Mouse (Mus musculus) lung, embryonic 15.5 days (tissue): ENCODE measurements around the gene Cnot10. TPM values are rescaled to one million over a fixed set of nuclear protein-coding genes. Genes with fewer than 3 reads are reported as not detected.
A peak's percentile ranks its signal among the peaks of the same experiment; 100 is the strongest.

ENCODE experiments used
- ATAC-seq: fragments of 200-750 bp; cut with Nextera tagmentation; 2 replicates; pipeline ENCODE4 v1.8.0; 2017; ENCODE audit warnings: moderate number of reproducible peaks, borderline replicate concordance; ENCODE audit not compliant: low FRiP score, low TSS enrichment; ENCODE audit errors: extremely low read depth
- H3K27ac ChIP-seq: fragments of 300-500 bp; sonication (generic); 2 replicates; pipeline ENCODE4 v1.5.1; 2015; ENCODE audit warnings: moderate library complexity, mild to moderate bottlenecking, inconsistent platforms
- H3K27me3 ChIP-seq: fragments of 300-500 bp; sonication (generic); 2 replicates; pipeline ENCODE4 v1.6.1; 2015; ENCODE audit warnings: inconsistent platforms
- H3K36me3 ChIP-seq: fragments of 300-500 bp; sonication (generic); 2 replicates; pipeline ENCODE4 v1.6.1; 2015; ENCODE audit warnings: inconsistent platforms
- H3K4me1 ChIP-seq: fragments of 300-500 bp; sonication (generic); 2 replicates; pipeline ENCODE4 v1.6.1; 2015; ENCODE audit warnings: inconsistent platforms
- H3K4me2 ChIP-seq: fragments of 300-500 bp; sonication (generic); 2 replicates; pipeline ENCODE4 v1.6.1; 2015; ENCODE audit warnings: inconsistent platforms, mild to moderate bottlenecking, moderate library complexity
- H3K4me3 ChIP-seq: fragments of 300-500 bp; sonication (generic); 2 replicates; pipeline ENCODE4 v1.5.1; 2015; ENCODE audit warnings: mild to moderate bottlenecking, inconsistent platforms
- H3K9ac ChIP-seq: fragments of 300-500 bp; sonication (generic); 2 replicates; pipeline ENCODE4 v1.6.1; 2015; ENCODE audit warnings: inconsistent platforms
- H3K9me3 ChIP-seq: fragments of 300-500 bp; sonication (generic); 2 replicates; pipeline ENCODE4 v1.6.1; 2016; ENCODE audit warnings: inconsistent platforms
- WGBS: fragments of 180-500 bp; shearing (Covaris S2); methylation state at CpG from one replicate; pipeline ENCODE4 v1.1.7; 2015; 5-methylcytosine and 5-hydroxymethylcytosine counted together
- polyA plus RNA-seq: library from polyadenylated mRNA; unstranded; fragments of >200 nt; fragmentation: Nextera tagmentation; extraction: Ambion mirVana; gene quantifications from 2 replicates; pipeline ENCODE4 v1.2.1, GENCODE M21; 2015

The Cnot10 gene
- polyA plus RNA-seq, 1 experiment from 2014 or later, result 65.3 TPM

DNA sequence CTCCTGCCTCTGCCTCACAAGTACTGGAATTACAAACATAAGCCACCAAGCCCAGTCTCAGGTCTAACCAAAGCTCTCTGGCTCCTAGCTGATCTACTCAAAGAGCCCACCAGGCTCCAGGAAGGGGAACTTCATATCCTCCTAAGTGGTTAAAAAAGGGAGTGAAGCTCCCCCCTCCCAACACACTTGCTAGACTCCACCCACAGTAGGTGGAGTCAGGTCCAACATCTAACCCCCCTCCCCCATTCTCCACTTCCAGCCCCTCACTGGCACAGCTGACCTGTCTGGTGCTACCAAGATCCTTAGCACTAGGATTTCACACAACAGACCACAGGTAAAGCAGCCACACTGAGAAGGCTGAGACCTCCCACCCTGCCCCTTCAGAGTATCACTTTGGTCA, 86.2 kb downstream of the Cnot10 start:
- H3K27ac ChIP-seq, result peak overlapping the region; percentile 41

DNA sequence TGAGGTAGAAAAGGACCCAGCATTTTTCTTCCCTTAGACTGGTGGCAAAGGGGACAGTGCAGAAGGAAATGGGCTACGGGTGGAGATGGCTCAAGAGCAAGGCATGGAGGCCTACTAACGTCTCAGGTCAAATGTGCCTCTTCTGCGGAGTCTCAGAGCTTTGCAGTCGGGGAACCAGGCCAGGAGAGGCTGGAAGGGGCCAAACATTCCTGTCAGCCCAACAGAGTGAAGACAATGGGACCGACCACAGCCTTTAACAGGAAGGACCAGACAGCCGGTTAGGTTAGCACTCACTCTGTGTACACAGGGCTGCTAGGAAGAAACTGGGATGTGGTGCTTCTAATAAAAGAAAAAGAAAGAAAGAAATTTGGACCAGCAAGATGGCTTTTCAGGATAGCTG, 90.0 kb downstream of the Cnot10 start:
- Histone ChIP-seq H3K9ac (no peak overlapping the region), H3K4me2 (no peak overlapping the region), H3K4me3 (no peak overlapping the region), H3K9me3 (no peaks in the 10 kb centered on the region), H3K27ac (peak overlapping the region; percentile 20), H3K27me3 (no peaks in the 10 kb centered on the region), H3K4me1 (peaks cover 81% of the 10 kb centered on the region), H3K36me3 (no peaks in the 10 kb centered on the region)
- WGBS, result 14% methylated on average over 6 of the region's 6 CpGs
- ATAC-seq, result no peak

More for the DNA sequence above, 86.2 kb downstream of the Cnot10 start:
- no peak overlapping the region for H3K9ac ChIP-seq
- no peaks in the 10 kb centered on the region for H3K27me3 ChIP-seq
- no peaks in the 10 kb centered on the region for H3K9me3 ChIP-seq
- no peaks in the 10 kb centered on the region for H3K36me3 ChIP-seq
- no peak overlapping the region for H3K4me2 ChIP-seq
- ATAC-seq, result no peak
- no peak overlapping the region for H3K4me3 ChIP-seq
- H3K4me1 ChIP-seq, result peaks cover 64% of the 10 kb centered on the region

DNA sequence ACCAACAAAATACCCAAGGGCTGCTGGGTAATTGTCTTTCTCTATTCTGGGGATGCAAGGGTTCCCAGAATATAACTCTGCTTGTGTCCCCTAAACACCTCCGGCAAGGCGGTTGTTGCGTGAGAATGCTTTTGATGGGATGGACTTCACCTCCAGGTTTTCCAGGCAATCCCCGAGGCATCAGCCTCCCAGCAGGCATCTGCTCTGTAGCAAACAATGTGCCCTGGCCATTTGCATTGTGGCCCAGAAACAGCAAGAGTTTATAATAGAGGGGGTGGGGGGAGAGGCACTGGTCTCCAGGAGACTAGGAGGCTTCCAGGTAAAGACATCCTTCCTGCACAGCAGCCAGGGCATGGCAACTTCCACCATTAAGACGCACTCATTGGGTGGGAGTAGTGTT, 90.9 kb downstream of the Cnot10 start:
- H3K9ac ChIP-seq, result no peak overlapping the region
- no peak for ATAC-seq
- no peaks in the 10 kb centered on the region for H3K9me3 ChIP-seq
- H3K4me2 ChIP-seq, result no peak overlapping the region
- H3K27me3 ChIP-seq, result no peaks in the 10 kb centered on the region
- 40% methylated on average over 5 of the region's 5 CpGs for WGBS
- H3K36me3 ChIP-seq, result no peaks in the 10 kb centered on the region
- peak overlapping the region; percentile 87; the same call in 1 of the 2 replicates for H3K27ac ChIP-seq
- H3K4me1 ChIP-seq, result peaks cover 82% of the 10 kb centered on the region
- H3K4me3 ChIP-seq, result no peak overlapping the region

DNA sequence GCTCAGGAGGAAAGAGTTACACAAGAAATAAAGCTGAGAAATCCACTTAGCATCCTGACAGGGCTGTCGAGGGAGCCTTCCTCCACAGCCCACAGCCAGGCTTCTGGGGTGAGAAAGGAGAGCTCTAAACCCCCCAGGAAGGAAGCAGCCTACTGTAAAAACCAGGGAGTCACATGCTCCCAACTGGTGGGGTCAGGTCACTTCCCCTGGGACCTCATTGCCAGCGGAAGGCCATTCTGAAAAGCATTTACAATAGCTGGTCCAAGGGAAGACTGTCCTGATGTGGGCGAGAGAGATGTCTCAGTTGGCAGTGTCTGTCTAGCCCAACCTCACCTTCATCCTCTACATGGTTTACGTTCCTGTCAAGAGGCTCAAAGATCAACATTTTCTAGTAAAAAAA, 91.5 kb downstream of the Cnot10 start:
- ATAC-seq, result no peak
- no peaks in the 10 kb centered on the region for H3K27me3 ChIP-seq

DNA sequence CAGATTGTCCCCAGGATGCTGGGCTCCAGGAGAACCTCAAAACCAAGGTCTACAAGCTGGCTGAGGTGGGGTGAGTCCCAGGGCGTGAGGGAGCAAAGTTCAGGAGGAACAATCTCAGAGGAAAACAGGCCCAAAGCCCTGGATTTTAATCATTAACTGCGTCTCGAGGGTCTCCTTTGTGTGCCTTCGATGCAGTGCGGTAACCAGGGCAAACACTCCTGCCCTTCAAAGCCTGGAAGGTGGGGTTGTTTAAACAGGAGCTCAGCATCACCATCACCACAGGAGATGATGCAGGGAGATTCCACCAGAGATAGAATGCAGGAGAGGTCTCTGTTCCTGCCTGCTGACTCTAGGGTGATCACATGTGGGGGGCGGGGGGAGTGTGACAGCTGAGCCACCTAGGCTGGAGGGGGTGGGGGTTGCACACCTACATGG, 92.3 kb downstream of the Cnot10 start:
- Histone ChIP-seq H3K27me3 (no peaks in the 10 kb centered on the region), H3K27ac (peak overlapping the region; percentile 87), H3K4me1 (peaks cover 81% of the 10 kb centered on the region), H3K36me3 (no peaks in the 10 kb centered on the region), H3K9me3 (no peaks in the 10 kb centered on the region), H3K4me3 (no peak overlapping the region), H3K9ac (no peak overlapping the region), H3K4me2 (no peak overlapping the region)
- 42% methylated on average over 6 of the region's 6 CpGs for WGBS
- ATAC-seq, result peak; percentile 28; the same call in 1 of the 2 replicates

More for the DNA sequence above, 91.5 kb downstream of the Cnot10 start:
- no peaks in the 10 kb centered on the region for H3K36me3 ChIP-seq
- no peaks in the 10 kb centered on the region for H3K9me3 ChIP-seq
- H3K4me2 ChIP-seq, result no peak overlapping the region
- peaks cover 82% of the 10 kb centered on the region for H3K4me1 ChIP-seq
- no peak overlapping the region for H3K9ac ChIP-seq
- WGBS, result 45% methylated on average over 4 of the region's 4 CpGs
- peak overlapping the region; percentile 87 for H3K27ac ChIP-seq
- no peak overlapping the region for H3K4me3 ChIP-seq

DNA sequence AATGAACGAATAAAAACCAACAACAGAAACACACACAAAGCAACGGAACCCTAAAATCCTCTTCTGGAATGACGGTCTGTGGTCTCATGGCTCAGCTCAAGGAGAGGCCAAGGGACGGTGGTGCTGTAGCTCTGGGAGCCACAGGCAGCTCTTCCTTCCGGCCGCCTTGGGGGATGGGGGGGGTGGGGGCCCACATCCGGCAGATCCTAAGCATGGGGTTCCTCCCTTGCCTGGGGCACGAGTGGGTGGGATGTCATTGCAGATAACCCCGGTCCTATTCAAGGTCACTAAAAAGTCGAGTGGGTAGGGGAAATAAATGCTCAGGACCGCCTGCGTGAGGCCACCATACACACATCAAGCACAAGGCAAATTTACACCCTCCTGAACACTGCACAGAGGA, 93.2 kb downstream of the Cnot10 start:
- Histone ChIP-seq H3K9ac (no peak overlapping the region), H3K4me2 (no peak overlapping the region), H3K27me3 (no peaks in the 10 kb centered on the region), H3K4me1 (peaks cover 81% of the 10 kb centered on the region), H3K4me3 (no peak overlapping the region), H3K36me3 (no peaks in the 10 kb centered on the region), H3K27ac (peak overlapping the region; percentile 87), H3K9me3 (no peaks in the 10 kb centered on the region)
- no peak for ATAC-seq
- 39% methylated on average over 12 of the region's 12 CpGs for WGBS

DNA sequence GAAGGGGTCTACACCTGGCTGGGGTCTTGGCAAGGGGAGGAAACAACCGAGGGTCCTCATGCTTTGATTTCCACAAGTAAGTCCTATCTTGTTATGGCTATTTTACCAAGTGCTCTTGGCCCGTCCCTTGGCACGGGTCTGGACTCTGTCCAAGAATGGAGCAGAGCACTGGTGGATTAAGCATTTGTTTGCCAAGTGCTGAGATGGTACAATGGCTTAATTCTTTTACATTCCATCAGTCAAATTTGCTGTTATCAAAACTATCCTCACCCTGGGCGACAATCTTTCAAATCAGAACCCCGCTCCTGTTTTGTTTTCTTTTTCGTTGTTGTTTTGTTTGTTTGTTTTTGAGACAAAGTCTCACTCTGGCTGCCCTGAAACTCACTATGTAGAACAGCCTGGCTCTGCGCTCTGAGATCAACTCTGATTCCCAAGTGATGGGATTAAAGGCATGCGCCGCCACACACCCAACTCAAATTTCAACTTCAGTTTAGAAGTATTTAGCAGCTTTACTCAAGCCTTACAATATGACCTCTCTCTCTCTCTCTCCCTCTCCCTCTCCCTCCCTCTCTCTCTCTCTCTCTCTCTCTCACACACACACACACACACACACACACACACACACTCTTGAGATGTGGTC, 95.1 kb downstream of the Cnot10 start:
- WGBS, result 38% methylated on average over 9 of the region's 9 CpGs
- Histone ChIP-seq H3K4me3 (no peak overlapping the region), H3K9me3 (no peaks in the 10 kb centered on the region), H3K4me1 (peaks cover 78% of the 10 kb centered on the region), H3K36me3 (no peaks in the 10 kb centered on the region), H3K4me2 (peak overlapping the region; percentile 38), H3K27me3 (no peaks in the 10 kb centered on the region), H3K27ac (peak overlapping the region; percentile 87), H3K9ac (no peak overlapping the region)
- no peak for ATAC-seq

DNA sequence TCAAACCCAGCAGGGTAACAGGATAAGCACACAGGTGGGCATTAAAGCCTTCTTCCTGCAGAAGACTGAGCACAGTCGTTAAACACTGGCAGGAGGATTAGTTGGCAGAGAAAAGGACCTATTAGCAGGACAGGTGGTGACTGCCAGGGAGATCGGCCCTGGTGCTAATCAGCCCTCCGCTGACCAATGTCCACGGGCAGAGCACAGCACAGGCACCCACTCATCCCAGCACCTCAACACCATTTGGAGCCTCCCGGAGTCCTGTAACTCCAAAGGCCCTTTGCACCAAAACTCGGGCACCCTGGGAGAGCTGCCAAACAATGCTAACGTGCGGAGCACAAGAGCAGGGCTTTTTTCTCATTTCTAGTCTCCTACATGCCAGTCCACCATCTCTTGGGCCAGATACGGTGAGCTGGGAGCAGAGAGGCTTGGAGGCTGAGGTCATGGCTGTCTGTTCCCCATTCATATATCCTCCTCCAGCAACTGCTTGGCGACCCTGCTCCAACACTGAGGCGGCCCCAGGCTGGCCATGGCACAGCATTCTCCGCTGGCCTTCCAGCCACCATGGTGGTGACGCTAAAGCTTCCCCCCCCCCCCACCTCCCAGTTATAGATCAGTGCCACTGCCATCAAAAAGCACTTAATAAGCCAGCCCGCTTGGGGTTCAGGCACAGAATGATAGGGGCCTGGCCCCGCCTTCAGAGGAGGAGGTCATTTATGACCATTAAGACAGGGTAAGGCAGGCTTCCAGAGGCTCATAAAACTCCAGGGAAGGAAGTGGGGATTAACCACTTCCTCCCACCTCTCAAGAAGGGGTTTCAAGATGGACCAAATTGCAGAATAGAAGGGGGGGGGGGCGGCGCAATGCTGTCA, 95.9 kb downstream of the Cnot10 start:
- no peaks in the 10 kb centered on the region for H3K9me3 ChIP-seq
- H3K27ac ChIP-seq, result peak overlapping the region; percentile 87
- no peaks in the 10 kb centered on the region for H3K36me3 ChIP-seq
- H3K27me3 ChIP-seq, result no peaks in the 10 kb centered on the region
- peaks cover 74% of the 10 kb centered on the region for H3K4me1 ChIP-seq
- peak overlapping the region; percentile 38 for H3K4me2 ChIP-seq
- H3K9ac ChIP-seq, result no peak overlapping the region
- no peak overlapping the region for H3K4me3 ChIP-seq
- 40% methylated on average over 15 of the region's 17 CpGs for WGBS
- ATAC-seq, result 0 out of 2 replicates have a peak, but pooled peaks have one; percentile 21

DNA sequence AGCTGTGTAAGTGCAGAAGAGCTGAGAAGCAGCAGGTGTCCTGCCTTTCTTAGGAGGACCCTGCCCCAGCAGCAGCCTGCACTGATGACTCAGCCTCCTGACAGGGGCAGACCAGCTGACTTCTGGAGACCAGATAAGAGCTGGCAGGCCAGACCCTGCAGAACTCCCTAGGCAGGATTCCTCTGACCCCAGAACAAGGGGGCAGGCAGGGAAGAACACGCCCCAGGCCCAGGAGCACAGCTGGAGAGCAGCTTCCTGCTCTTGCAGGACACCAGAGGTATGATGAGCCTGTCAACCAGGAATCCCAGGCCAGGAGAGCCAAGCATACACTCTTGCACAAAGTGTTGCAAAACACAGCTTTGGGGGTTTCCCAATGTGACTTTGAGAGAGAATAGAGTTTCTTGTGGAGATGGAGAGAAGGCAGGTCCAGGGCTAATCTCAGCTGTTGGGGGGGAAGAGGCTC, 98.7 kb downstream of the Cnot10 start:
- Histone ChIP-seq H3K4me2 (no peak overlapping the region), H3K27ac (peak overlapping the region; percentile 30; the same call in 1 of the 2 replicates), H3K9ac (no peak overlapping the region), H3K36me3 (no peaks in the 10 kb centered on the region), H3K4me3 (no peak overlapping the region), H3K9me3 (no peaks in the 10 kb centered on the region), H3K4me1 (peaks cover 67% of the 10 kb centered on the region), H3K27me3 (no peaks in the 10 kb centered on the region)
- 33% methylated on average over 1 of the region's 1 CpGs for WGBS
- ATAC-seq, result no peak

DNA sequence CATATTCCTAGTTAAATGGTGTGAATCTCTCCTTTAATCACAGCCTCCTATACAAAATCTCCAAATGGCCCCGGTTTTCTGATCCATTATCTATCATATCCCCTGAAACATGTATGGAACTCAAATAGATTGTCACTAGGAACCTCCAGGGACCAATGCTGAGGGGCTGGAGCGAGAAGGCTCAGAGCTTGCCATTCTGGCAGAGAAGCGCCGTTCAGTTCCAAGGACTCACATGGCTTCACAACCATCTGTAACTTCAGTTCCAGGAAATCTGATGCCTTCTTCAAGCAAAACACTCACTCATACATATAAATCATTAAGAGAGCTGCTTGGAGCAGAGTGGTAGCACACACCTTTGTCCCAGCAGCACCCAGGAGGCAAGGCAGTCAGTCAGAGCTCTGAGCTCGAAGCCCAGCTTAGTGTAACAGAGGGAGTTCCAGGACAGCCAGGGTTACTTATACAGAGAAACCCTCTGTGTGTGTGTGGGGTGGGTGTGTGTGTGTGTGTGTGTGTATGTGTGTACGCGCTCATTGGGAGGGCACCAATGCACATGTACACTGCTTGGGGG, 100.9 kb downstream of the Cnot10 start:
- WGBS, result 60% methylated on average over 7 of the region's 7 CpGs
- H3K9ac ChIP-seq, result no peak overlapping the region

DNA sequence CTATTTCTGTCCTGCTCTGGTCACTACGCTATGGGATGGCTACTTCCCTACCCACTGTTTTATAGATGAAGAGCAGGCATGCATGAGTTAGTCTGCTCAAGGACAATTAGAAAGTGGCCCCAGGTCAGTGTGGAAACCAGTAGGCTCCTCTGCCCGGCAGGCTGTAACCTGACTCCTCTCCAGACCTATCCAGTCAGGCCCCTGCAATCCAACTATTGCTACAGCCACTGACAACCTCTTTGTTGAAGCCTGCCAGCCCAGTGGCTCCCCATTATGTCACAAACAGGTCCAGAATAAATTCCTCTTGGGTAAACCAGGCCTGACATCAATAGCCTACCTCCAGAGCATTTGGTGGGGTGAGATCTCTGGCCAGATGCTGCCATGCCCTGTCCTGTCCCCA, 103.4 kb downstream of the Cnot10 start:
- no peak for ATAC-seq
- Histone ChIP-seq H3K9ac (no peak overlapping the region), H3K27ac (no peak overlapping the region), H3K36me3 (no peaks in the 10 kb centered on the region), H3K4me3 (no peak overlapping the region), H3K4me2 (no peak overlapping the region), H3K9me3 (no peaks in the 10 kb centered on the region), H3K4me1 (peaks cover 36% of the 10 kb centered on the region), H3K27me3 (no peaks in the 10 kb centered on the region)
- 33% methylated on average over 2 of the region's 2 CpGs for WGBS

More for the DNA sequence above, 100.9 kb downstream of the Cnot10 start:
- no peaks in the 10 kb centered on the region for H3K9me3 ChIP-seq
- no peak for ATAC-seq
- no peak overlapping the region for H3K4me3 ChIP-seq
- H3K4me2 ChIP-seq, result no peak overlapping the region
- no peaks in the 10 kb centered on the region for H3K36me3 ChIP-seq
- H3K4me1 ChIP-seq, result peaks cover 47% of the 10 kb centered on the region
- no peak overlapping the region for H3K27ac ChIP-seq
- no peaks in the 10 kb centered on the region for H3K27me3 ChIP-seq
